Mouse (Mus musculus) large intestine, adult 2 months (tissue): ENCODE data around the gene Rad21l. TPM values are rescaled to one million over a fixed set of nuclear protein-coding genes. Genes with fewer than 3 reads are reported as not detected.
A peak's percentile ranks its signal among the peaks of the same experiment; 100 is the strongest.

Experiments
- DNase-seq: peaks from one replicate; pipeline ENCODE4 v3.0.0-alpha.2; 2012; ENCODE audit warnings: low read depth, low spot score
- whole genome bisulfite sequencing: fragments of 180-500 bp; shearing (Covaris S2); methylation state at CpG from one replicate; pipeline ENCODE4 v1.1.7; 2018; 5-methylcytosine and 5-hydroxymethylcytosine counted together
- polyA plus RNA-seq: library from polyadenylated mRNA; depleted of rRNA; stranded (reverse); fragments of >200 nt; gene quantifications from 2 replicates; pipeline ENCODE4 v1.2.3, GENCODE M21; 2012; rRNA removed

Rad21l gene
- polyA plus RNA-seq = not detected in 2 replicates

GRCm38 (mm10) chr2:151668433-151668832, at the start of gene Rad21l:
Gene Rad21l (minus strand): TSS chr2:151668533.
- 74% methylated on average over 3 of the region's 3 CpGs for WGBS
- no peak for DNase-seq

GRCm38 (mm10) chr2:151716318-151717055, 48.2 kb upstream of the Rad21l start:
- DNase-seq = no peak
- 77% methylated on average over 2 of the region's 2 CpGs for WGBS

DNA sequence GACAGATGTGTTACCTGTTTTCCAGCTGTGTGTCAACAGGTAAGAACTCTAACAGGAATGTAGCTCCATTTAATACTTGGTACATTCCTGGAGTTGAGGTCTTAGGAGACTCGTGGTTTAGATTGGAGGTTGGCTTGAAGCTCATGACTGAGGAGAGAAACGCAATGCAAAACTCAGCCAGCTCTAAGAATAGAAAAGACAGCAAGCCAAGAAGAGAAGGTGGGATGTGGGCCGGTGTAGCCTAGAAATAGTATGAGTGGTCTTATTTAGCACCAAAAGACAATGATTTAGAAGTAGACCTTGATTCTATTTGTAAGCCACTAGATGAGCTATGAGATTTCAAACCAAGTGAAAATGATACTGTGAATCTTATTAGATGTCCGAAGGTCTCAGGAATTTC, 47.2 kb upstream of the Rad21l start:
- no peak for DNase-seq
- WGBS = 91% methylated on average over 4 of the region's 4 CpGs

GRCm38 (mm10) chr2:151712647-151713046, 44.3 kb upstream of the Rad21l start:
- no peak for DNase-seq
- WGBS = 34% methylated on average over 3 of the region's 3 CpGs

DNA sequence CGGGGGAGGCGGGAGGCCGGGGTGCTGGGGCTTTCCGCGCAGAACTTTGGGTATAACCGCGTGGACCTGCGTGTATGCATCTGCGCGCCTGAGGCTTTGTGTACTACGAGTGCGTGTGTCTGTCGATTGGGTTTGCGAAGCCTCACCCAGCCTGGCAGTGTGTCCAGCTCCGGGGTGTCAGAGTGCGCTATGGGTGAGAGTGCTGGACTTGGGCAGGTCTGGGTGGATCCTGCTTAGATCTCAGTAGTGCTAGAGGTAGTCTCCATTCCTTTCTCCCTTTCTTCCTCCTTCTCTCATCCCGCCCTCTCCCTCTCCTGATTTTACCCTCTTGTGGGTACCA, 34.5 kb upstream of the Rad21l start:
- DNase-seq = no peak
- WGBS = 2% methylated on average over 17 of the region's 17 CpGs

GRCm38 (mm10) chr2:151702146-151702850, 34.0 kb upstream of the Rad21l start:
- no peak for DNase-seq
- WGBS = under 1% methylated on average over 97 of the region's 97 CpGs

DNA sequence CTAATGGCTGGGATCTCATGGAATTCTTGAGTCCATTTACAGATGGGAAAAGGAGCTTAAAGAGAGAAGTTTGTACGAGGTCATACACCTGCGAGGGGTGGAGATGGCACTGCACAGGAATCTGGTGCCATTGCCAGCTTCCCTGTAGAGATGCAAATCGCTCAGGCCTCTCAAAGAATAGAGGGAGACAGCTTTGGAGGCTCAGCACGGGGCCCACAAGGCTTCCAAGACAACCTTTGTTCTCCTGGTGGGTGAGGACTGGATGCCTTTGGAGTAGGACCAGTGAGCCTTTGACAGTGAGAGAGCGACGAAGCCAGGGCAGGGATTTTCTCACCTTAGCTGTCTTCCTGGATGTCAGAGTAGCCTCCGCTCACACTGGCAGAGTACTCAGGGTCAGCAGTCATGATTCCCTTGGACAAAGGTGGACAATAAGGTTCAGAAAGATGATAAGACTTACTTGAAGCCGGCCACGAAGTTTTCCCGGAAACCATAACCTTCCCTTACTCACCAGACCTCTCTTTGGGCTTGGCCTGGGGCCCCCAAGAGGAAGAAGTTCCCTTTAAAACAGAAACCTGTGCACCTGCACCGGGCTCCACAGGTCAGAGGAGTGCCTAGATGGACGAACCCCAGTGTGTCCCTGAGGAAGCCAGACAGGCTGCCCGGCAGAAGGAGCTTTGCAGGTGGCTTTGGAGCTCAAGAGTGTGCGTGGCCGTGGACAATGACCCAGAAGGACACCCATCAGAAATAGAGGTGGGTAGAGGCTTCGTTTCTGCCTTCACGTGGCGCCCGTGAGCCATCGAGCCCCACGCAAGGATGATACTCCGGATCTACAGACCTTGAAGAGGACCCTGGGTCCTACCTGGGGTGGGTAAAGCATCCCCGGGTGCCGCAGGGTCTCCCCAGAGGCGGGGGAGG, 33.2 kb upstream of the Rad21l start, which contains the start of gene Tmem74b:
TSS of gene Tmem74b (plus strand) at position 778 of the 915 bp plus-strand sequence.
- DNase-seq = no peak
- 14% methylated on average over 25 of the region's 25 CpGs for WGBS

DNA sequence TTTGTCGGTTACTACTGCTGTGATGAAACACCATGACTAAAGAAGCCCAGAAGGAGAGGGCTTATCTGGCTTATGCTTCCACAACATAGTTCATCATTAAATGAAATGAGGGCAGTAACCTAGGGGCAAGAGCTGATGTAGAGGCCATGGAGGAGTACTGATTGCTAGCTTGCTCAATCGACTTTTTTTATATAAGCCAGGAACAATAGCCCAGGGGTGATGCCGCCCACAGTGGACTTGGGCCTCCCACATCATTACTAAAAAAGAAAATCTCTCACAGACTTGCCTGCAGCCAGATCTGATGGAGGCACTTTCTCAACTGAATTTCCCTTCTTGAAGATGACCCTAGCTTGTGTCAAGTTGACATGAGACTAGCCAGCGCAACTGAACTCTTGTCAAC, 14.6 kb upstream of the Rad21l start:
- no peak for DNase-seq
- WGBS = 74% methylated on average over 4 of the region's 4 CpGs

GRCm38 (mm10) chr2:151682357-151682756, 14.0 kb upstream of the Rad21l start:
- WGBS = 24% methylated on average over 3 of the region's 3 CpGs
- no peak for DNase-seq

- no peak for DNase-seq
- WGBS = 44% methylated on average over 2 of the region's 2 CpGs
Observed at GRCm38 (mm10) chr2:151676234-151676633, 7.9 kb upstream of the Rad21l start.

GRCm38 (mm10) chr2:151670968-151671329, 2.6 kb upstream of the Rad21l start:
- no peak for DNase-seq
- 29% methylated on average over 1 of the region's 1 CpGs for WGBS

DNA sequence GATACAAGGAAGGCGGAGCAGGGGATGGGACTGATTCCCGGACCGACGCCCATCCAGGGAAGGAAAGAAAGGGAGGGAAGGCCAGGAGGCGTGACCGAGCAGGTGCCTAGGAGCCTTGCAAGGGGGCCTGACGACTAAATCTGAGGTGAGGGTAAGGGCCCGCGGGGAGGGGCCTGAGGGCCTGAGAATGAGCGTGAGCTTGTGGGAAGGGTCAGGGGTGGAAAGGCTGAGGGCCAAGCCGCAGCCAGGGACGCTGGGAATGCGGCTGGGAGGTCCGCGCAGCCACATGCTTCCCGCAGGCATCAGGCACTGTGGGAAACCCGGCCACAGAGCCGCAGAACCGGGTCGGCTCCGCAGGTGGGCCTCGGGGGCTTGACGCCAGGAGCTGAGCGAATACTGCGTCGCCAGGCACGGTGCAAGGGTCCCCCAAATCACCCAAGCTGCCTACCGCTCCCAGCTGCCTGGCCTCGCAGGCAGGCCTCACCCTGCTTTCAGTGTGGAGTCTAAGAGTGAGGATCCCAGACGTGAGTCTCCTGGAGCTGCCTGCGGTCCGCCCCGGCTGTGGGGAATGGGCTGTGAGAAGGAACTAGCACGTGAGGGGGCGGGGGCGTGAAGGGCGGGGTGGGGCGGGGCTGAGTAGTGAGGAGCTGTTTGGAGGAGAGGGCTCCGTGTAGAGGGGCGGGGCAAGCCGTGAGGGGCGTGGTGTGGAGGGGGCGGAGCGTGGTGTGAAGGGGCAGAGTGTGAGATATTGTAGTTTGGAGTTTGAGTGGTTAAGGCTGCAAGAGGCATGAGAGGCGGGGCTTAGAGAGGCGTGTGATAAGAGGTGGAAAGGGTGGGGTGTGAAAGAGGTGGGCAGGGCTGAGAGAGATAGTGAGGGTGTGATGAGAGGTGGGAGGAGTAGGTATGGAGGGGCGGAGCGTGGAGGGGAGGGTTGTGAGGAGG, 2.0 kb upstream of the Rad21l start:
- 36% methylated on average over 48 of the region's 48 CpGs for WGBS

GRCm38 (mm10) chr2:151652053-151652452, 16.3 kb downstream of the Rad21l start:
- no peak for DNase-seq
- WGBS = 74% methylated on average over 1 of the region's 1 CpGs

More for the DNA sequence above, 2.0 kb upstream of the Rad21l start:
- no peak for DNase-seq

- WGBS = 65% methylated on average over 2 of the region's 2 CpGs
- no peak for DNase-seq
Observed at GRCm38 (mm10) chr2:151636015-151636402, 32.3 kb downstream of the Rad21l start.

GRCm38 (mm10) chr2:151635362-151636014, 32.8 kb downstream of the Rad21l start:
- 15% methylated on average over 9 of the region's 9 CpGs for WGBS
- peak; percentile 38 for DNase-seq

- 13% methylated on average over 2 of the region's 2 CpGs for whole genome bisulfite sequencing
- no peak for DNase-seq
Observed at GRCm38 (mm10) chr2:151634903-151635302, 33.4 kb downstream of the Rad21l start.

GRCm38 (mm10) chr2:151632982-151633381, 35.4 kb downstream of the Rad21l start:
- WGBS = 87% methylated on average over 5 of the region's 5 CpGs

GRCm38 (mm10) chr2:151632159-151632814, 36.0 kb downstream of the Rad21l start, which contains the start of gene Snph:
Gene Snph (minus strand): TSS chr2:151632593.
- DNase-seq = no peak
- WGBS = under 1% methylated on average over 47 of the region's 47 CpGs

More at GRCm38 (mm10) chr2:151632982-151633381, 35.4 kb downstream of the Rad21l start:
- DNase-seq = no peak
